Mouse (Mus musculus) gastrocnemius, adult 2 months (tissue): ENCODE measurements at regions not wholly inside any gene's neighbourhood (a gene's known extent, or its start where the extent isn't known, plus 50 kb on each side); places are given as distances from the start of the nearest gene placed in this dataset.

Source experiments
- DNase-seq: peaks from one replicate; pipeline ENCODE4 v3.0.0; 2022
- H3K27ac ChIP-seq: fragments of 200-600 bp; 2 replicates; pipeline ENCODE4 v1.8.1; 2022; ENCODE audit warnings: mild to moderate bottlenecking
- H3K4me3 ChIP-seq: fragments of 200-600 bp; 2 replicates; pipeline ENCODE4 v1.8.1; 2022; ENCODE audit warnings: mild to moderate bottlenecking, moderate library complexity
- CTCF ChIP-seq: fragments of 200-600 bp; IDR thresholded peaks from 2 replicates; pipeline ENCODE4 v1.8.1; 2022; ENCODE audit warnings: antibody characterized with exemption, mild to moderate bottlenecking, moderate library complexity
- intact Hi-C: fragments of 180-260 bp; cut with DNase I; formaldehyde crosslinking; loops from one replicate; pipeline ENCODE4 v1.15.1; 2025

GRCm38 (mm10) chr8:109099671-109100070 lies 394.2 kb upstream of the Pmfbp1 start:
- TF ChIP-seq CTCF = no peak
- H3K4me3 ChIP-seq = no peak overlapping the region
- intact Hi-C loops = no loop called here
- no peak for DNase-seq
- H3K27ac ChIP-seq = no peak overlapping the region

- intact Hi-C loops = no loop called here
- Histone ChIP-seq H3K4me3 (no peak overlapping the region), H3K27ac (no peak overlapping the region)
- TF ChIP-seq CTCF = no peak
- no peak for DNase-seq
Observed at GRCm38 (mm10) chr8:109101416-109101815, 392.4 kb upstream of the Pmfbp1 start.

DNA sequence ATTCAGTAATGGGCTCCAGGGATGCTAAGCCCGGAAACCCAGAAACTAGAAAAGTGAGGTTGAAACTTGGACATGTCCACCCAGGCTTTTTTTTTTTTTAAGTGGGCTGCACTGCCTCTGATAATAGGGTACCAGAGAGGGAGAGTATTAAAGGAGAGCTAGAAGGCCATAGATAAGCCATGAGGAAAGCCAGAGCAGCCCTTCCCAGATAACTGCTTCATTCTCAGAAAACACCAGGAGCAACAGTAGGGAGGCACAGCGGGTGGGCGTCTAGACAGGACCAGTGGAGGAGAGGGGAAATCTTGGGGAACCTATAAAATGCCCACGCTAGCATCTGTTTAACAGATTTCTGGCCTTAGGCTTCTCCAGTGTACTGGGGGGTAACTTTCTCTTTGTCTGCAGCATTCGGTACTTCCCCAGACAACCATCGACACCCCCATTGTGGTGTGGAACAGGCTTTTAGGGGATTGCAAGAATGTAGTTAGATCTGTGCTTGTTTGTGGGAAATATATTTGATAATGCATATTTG lies 389.0 kb upstream of the Pmfbp1 start:
- DNase-seq = no peak
- Histone ChIP-seq H3K27ac (peak overlapping the region; percentile 68), H3K4me3 (peak overlapping the region; percentile 52)
- intact Hi-C loops = no loop called here
- no peak for TF ChIP-seq CTCF

- no peak for TF ChIP-seq CTCF
- H3K4me3 ChIP-seq = peak overlapping the region; percentile 52
- H3K27ac ChIP-seq = peak overlapping the region; percentile 68
- no peak for DNase-seq
- intact Hi-C loops = no loop called here
Observed at GRCm38 (mm10) chr8:109105693-109106092, 388.1 kb upstream of the Pmfbp1 start.

GRCm38 (mm10) chr8:109106971-109107370 lies 386.9 kb upstream of the Pmfbp1 start:
- DNase-seq = no peak
- Histone ChIP-seq H3K4me3 (no peak overlapping the region), H3K27ac (peak overlapping the region; percentile 54)
- no peak for TF ChIP-seq CTCF
- intact Hi-C loops = no loop called here

GRCm38 (mm10) chr8:109107762-109108161 lies 386.1 kb upstream of the Pmfbp1 start:
- Histone ChIP-seq H3K4me3 (peak overlapping the region; percentile 27), H3K27ac (peak overlapping the region; percentile 54)
- TF ChIP-seq CTCF = no peak
- intact Hi-C loops = no loop called here
- DNase-seq = no peak

DNA sequence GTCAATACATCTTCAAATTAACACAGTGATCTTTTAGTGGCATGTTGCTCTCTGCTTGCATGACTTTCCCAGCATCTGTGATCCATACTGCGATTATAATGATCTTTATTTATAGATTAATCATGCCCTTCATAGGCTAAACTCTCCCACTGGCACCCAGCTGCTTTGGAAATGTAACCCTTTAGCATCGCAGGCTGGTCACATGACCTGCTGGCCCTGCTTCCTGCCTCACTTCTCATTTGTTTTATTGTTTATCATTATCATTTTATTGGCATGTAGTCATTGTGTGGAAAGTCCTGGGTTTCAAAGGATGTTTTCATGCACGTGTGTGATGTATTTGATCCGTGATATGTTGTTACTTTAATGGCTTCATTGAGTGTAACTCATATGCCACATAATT lies 384.4 kb upstream of the Pmfbp1 start:
- Histone ChIP-seq H3K4me3 (no peak overlapping the region), H3K27ac (no peak overlapping the region)
- intact Hi-C loops = no loop called here
- DNase-seq = no peak
- TF ChIP-seq CTCF = no peak

DNA sequence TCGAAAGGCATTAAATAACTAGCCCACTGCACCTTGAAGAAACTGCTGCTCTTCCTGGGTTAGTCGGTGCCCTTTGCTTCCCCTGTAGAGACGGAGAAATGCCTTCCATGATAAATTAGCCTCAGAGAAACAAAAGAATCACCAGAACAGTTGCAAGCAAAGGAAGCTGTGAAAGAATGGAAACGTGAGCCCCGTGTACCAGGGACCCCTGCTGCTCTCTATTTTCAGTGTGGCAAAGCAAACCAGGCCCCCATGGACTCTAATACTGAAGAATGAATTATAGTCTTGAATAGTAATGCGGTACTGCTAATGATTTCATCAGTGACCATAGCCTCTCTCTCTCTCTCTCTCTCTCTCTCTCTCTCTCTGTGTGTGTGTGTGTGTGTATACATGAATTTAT lies 372.1 kb upstream of the Pmfbp1 start:
- Histone ChIP-seq H3K4me3 (no peak overlapping the region), H3K27ac (no peak overlapping the region)
- intact Hi-C loops = no loop called here
- no peak for DNase-seq
- TF ChIP-seq CTCF = no peak

GRCm38 (mm10) chr8:109142495-109143158 lies 351.2 kb upstream of the Pmfbp1 start:
- no peak for TF ChIP-seq CTCF
- DNase-seq = no peak
- Histone ChIP-seq H3K27ac (no peak overlapping the region), H3K4me3 (no peak overlapping the region)
- intact Hi-C loops = no loop called here

DNA sequence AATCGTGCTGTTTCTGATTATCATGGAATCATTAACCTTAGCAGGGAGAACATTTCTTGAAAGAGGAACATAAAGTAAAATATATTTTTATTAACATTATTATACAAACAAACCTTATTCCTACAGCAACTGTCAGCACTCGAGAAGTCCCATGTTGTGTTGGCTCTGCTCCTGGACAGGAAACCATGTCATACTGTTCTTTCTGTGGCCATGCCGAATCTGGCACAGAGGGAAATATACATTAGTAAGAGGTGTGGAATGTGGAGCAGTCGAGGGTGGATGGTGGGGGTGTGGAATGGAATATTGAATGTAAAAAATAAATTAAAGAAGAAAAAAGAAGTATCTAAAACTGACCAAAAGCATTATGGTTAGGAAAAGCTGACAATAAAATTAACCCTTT lies 342.1 kb upstream of the Pmfbp1 start:
- no peak for DNase-seq
- no peak overlapping the region for H3K4me3 ChIP-seq
- no peak for TF ChIP-seq CTCF
- intact Hi-C loops = no loop called here
- H3K27ac ChIP-seq = no peak overlapping the region

- peak overlapping the region; percentile 79 for H3K27ac ChIP-seq
- DNase-seq = peak; percentile 85
- intact Hi-C loops = no loop called here
- TF ChIP-seq CTCF = no peak
- peak overlapping the region; percentile 45 for H3K4me3 ChIP-seq
Observed at GRCm38 (mm10) chr8:109155489-109155888, 338.3 kb upstream of the Pmfbp1 start.

GRCm38 (mm10) chr8:109156016-109156415 lies 337.8 kb upstream of the Pmfbp1 start:
- peak; percentile 40 for DNase-seq
- H3K27ac ChIP-seq = peak overlapping the region; percentile 79
- peak overlapping the region; percentile 45 for H3K4me3 ChIP-seq
- TF ChIP-seq CTCF = no peak
- intact Hi-C loops = no loop called here

GRCm38 (mm10) chr8:109172701-109173100 lies 321.1 kb upstream of the Pmfbp1 start:
- Histone ChIP-seq H3K27ac (no peak overlapping the region), H3K4me3 (no peak overlapping the region)
- no peak for DNase-seq
- TF ChIP-seq CTCF = no peak
- intact Hi-C loops = no loop called here

DNA sequence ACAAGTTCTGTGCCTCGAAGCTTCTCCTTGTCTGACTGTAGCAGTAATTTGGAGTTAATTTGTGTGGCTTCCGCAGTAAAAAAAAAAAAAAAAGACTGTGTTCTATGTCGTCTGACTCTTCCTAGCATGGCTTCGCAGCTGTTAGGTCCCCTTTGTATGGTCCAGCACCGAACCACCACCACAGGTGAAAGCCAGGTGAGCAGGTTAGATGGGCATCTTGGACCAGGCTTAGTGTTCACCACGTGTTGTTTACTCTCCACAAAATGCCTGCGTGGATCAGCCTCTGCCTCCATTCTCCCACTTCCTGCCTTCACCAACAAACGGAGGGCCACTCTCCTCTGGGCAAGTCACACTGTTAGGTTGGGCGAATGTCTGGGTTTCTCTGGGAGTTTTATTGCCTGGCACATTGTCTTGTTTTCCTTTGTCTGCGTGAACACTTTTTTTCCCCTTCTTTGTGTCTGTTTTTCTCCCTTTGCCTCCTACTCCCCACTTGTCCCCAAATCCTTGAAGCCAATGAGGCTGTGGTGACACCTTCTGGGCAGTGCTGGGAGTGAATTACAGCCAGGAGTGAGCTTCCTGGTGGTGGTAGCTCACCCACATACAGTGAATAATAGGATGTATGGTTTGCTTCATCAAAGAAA lies 308.1 kb upstream of the Pmfbp1 start:
- H3K4me3 ChIP-seq = peak overlapping the region; percentile 68
- intact Hi-C loops = loop anchor here (5.0 to 10.0 kb wide), 4 partner anchors 171 to 1301 kb away; no protein-coding TSS in a partner anchor
- TF ChIP-seq CTCF = peak; percentile 89
- peak; percentile 76 for DNase-seq
- H3K27ac ChIP-seq = peak overlapping the region; percentile 70
